Mouse (Mus musculus) liver, adult 2 months (tissue): ENCODE measurements around the gene Arhgef18. TPM values are rescaled to one million over a fixed set of nuclear protein-coding genes. Genes with fewer than 3 reads are reported as not detected.
A peak's percentile ranks its signal among the peaks of the same experiment; 100 is the strongest.

Experiments
- DNase-seq: peaks from one replicate; pipeline ENCODE4 v3.0.0-alpha.2; 2011; ENCODE audit warnings: low read depth, low spot score; ENCODE audit errors: extremely low read depth
- H3K27ac ChIP-seq: fragments of 200-500 bp; replicated peaks from 2 replicates; pipeline ENCODE4 v1.5.1; 2012; ENCODE audit warnings: low read depth, mild to moderate bottlenecking, control low read depth, inconsistent platforms, low read length; ENCODE audit not compliant: insufficient read depth
- H3K27me3 ChIP-seq: fragments of 200-500 bp; 2 replicates; pipeline ENCODE4 v1.6.1; 2012; ENCODE audit warnings: mild to moderate bottlenecking, moderate library complexity, low read length, inconsistent platforms; ENCODE audit not compliant: control insufficient read depth, insufficient read depth
- H3K36me3 ChIP-seq: fragments of 200-500 bp; 2 replicates; pipeline ENCODE4 v1.6.1; 2012; ENCODE audit warnings: low read length, inconsistent platforms; ENCODE audit not compliant: control insufficient read depth, insufficient read depth
- H3K4me1 ChIP-seq: fragments of 200-500 bp; 2 replicates; pipeline ENCODE4 v1.6.1; 2011; ENCODE audit warnings: low read length; ENCODE audit not compliant: control insufficient read depth, insufficient read depth
- H3K4me3 ChIP-seq: fragments of 200-500 bp; 2 replicates; pipeline ENCODE4 v1.5.1; 2011; ENCODE audit warnings: low read depth, mild to moderate bottlenecking, control low read depth, low read length, moderate library complexity; ENCODE audit not compliant: insufficient read depth
- H3K79me2 ChIP-seq: fragments of 200-500 bp; 2 replicates; pipeline ENCODE4 v1.6.1; 2012; ENCODE audit warnings: inconsistent platforms, mild to moderate bottlenecking, low read length, moderate library complexity; ENCODE audit not compliant: control insufficient read depth, insufficient read depth
- H3K9ac ChIP-seq: fragments of 200-500 bp; 2 replicates; pipeline ENCODE4 v1.6.1; 2012; ENCODE audit warnings: low read depth, mild to moderate bottlenecking, control low read depth, inconsistent platforms, low read length
- CTCF ChIP-seq: fragments of 200-500 bp; IDR thresholded peaks from 2 replicates; pipeline ENCODE4 v1.5.1; 2011; ENCODE audit warnings: low read depth, low read length, control low read depth
- POLR2A ChIP-seq: fragments of 200-500 bp; IDR thresholded peaks from 2 replicates; pipeline ENCODE4 v1.6.1; 2011; ENCODE audit warnings: low read length, control low read depth; ENCODE audit not compliant: insufficient read depth; ENCODE audit errors: extremely low read depth
- WGBS: fragments of 180-500 bp; shearing (Covaris S2); methylation state at CpG from one replicate; pipeline ENCODE4 v1.1.7; 2018; 5-methylcytosine and 5-hydroxymethylcytosine counted together
- polyA plus RNA-seq: library from polyadenylated mRNA; depleted of rRNA; stranded (reverse); fragments of >200 nt; gene quantifications from 2 replicates; pipeline ENCODE4 v1.2.3, GENCODE M21; 2012
- total RNA-seq: library from RNA; depleted of rRNA; stranded (reverse); fragments of >200 nt; gene quantifications from 2 replicates; pipeline ENCODE4 v1.2.3, GENCODE M21; 2014

The Arhgef18 gene
- total and polyA plus RNA-seq, 2 experiments: 9.7 to 15.6 TPM

DNA sequence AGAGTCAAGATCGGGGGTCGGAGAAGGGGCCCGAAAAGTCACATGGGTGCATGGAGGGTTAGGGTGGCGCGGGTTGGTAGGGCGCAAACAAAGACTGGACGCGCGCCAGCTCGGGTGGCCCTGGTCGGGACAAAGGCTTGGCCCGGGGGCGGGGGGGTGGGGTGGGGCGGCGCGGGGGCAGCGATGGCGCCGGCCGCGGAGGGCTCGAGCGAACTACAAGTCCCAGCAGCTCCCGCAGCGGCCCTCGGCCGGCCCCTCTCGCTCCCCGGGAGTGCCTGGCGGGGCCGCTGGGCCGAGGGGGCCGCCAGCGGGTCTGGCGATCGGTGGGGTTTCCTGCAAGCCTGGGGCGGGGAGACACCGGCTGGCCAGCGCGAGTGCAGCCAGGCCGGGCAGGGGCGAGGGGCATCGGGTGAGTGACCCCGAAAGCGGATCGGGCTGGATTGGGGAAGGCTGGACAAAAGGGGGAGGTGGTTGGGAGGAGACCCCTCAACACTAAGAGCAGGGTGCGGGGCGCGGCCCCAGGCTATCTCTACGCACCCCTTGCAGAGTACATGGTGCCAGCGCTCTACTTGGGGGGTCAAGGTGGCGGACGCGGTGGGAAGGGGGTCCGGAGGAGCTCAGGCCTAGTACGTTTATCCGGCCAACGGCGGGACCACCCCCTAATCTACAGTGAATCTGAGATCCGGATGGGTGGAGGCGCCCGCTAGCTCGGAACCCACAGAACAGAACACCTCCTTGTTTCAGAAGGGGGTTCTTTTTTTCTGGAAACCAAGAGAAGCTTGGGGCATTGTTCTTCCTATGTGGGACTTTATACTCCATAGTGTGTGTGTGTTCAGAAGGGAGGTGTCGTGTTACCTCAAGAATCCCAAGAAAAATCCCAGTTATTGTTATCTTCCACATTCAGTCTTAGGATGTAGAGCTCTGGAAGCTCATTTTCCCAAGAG, 100.4 kb downstream of the Arhgef18 start, which contains the start of gene Zfp358:
Zfp358 (plus strand) TSS at position 238 of the 944 bp plus-strand sequence.
- H3K27ac ChIP-seq: peak within 1 kb of the TSS; percentile 72
- no peak for TF ChIP-seq CTCF
- TF ChIP-seq POLR2A: peak; percentile 37; the same call in 1 of the 2 replicates
- H3K79me2 ChIP-seq: peaks cover 10% of the 10 kb centered on the region; the same call in 1 of the 2 replicates
- 1% methylated on average over 57 of the region's 64 CpGs for WGBS
- H3K27me3 ChIP-seq: no peaks in the 10 kb centered on the region
- DNase-seq: no peak
- no peaks in the 10 kb centered on the region for H3K36me3 ChIP-seq
- peak within 1 kb of the TSS; percentile 100 for H3K4me3 ChIP-seq
- H3K9ac ChIP-seq: peak within 1 kb of the TSS; percentile 100
- peaks cover 3% of the 10 kb centered on the region; the same call in 1 of the 2 replicates for H3K4me1 ChIP-seq

DNA sequence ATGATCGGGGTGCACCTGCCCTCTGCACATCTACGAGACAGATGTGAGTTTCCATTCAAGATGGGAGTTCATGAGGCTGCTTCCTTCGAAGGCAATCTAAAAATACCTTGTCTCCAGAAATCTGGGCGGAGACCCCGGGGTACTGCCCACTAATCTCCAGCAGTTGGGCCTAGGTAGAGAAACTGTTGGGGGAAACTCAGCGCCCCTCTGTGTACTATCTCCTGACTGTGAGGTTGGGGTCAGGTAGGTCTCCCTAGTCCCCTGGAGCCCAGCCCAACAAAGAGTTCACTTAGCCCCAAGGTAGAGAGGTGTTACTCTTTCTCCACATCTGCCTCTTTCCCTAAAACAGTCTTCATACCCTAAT, 101.0 kb downstream of the Arhgef18 start:
- WGBS: 37% methylated on average over 6 of the region's 6 CpGs
- no peak overlapping the region for H3K27ac ChIP-seq
- TF ChIP-seq POLR2A: no peak

DNA sequence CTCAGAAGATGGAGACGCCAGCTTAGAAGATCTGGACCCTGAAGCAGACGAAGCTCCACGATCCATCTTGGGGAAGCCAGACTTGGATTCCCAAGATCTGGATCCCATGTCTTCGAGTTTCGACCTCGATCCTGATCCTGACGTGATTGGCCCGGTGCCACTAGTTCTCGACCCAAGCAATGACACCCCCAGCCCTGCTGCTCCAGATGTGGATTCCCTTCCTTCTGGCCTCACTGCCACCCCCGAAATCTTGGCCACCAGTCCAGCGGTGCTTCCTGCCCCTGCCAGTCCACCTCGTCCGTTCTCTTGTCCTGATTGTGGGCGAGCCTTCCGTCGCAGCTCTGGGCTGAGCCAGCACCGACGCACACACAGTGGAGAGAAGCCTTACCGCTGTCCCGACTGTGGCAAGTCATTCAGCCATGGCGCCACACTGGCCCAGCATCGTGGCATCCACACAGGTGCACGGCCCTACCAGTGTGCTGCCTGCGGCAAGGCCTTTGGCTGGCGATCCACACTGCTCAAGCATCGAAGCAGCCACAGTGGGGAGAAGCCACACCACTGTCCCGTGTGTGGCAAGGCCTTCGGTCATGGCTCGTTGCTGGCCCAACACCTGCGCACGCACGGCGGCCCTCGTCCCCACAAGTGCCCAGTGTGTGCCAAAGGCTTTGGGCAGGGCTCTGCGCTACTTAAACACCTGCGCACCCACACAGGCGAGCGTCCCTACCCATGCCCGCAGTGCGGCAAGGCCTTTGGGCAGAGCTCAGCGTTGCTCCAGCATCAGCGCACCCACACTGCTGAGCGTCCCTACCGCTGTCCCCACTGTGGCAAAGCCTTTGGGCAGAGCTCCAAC, 103.0 kb downstream of the Arhgef18 start:
- Histone ChIP-seq H3K4me3 (no peak overlapping the region), H3K27me3 (no peaks in the 10 kb centered on the region), H3K79me2 (peaks cover 10% of the 10 kb centered on the region; the same call in 1 of the 2 replicates), H3K36me3 (no peaks in the 10 kb centered on the region), H3K27ac (no peak overlapping the region), H3K4me1 (peaks cover 6% of the 10 kb centered on the region), H3K9ac (no peak overlapping the region)
- TF ChIP-seq POLR2A: no peak
- TF ChIP-seq CTCF: no peak
- WGBS: 97% methylated on average over 44 of the region's 44 CpGs
- no peak for DNase-seq

More for the DNA sequence above, 101.0 kb downstream of the Arhgef18 start:
- DNase-seq: no peak
- Histone ChIP-seq H3K79me2 (peaks cover 10% of the 10 kb centered on the region; the same call in 1 of the 2 replicates), H3K4me1 (peaks cover 3% of the 10 kb centered on the region; the same call in 1 of the 2 replicates), H3K27me3 (no peaks in the 10 kb centered on the region), H3K9ac (peak overlapping the region; percentile 100; the same call in 1 of the 2 replicates), H3K4me3 (peak overlapping the region; percentile 100), H3K36me3 (no peaks in the 10 kb centered on the region)

DNA sequence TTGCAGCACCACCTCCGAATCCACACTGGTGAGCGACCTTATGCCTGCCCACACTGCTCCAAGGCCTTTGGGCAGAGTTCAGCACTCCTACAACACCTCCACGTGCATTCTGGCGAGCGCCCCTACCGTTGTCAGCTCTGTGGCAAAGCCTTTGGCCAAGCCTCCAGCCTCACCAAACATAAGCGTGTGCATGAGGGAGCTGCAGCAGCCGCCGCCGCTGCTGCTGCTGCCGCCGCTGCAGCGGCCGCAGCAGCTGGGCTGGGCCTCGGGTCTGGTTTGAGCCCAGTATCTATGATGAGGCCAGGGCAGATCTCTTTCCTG, 103.6 kb downstream of the Arhgef18 start:
- peaks cover 10% of the 10 kb centered on the region for H3K4me1 ChIP-seq

GRCm38 (mm10) chr8:3498583-3498982, 105.8 kb downstream of the Arhgef18 start:
- no peak overlapping the region for H3K27ac ChIP-seq
- DNase-seq: no peak
- H3K79me2 ChIP-seq: peaks cover 5% of the 10 kb centered on the region; the same call in 1 of the 2 replicates
- TF ChIP-seq CTCF: no peak
- TF ChIP-seq POLR2A: no peak
- no peak overlapping the region for H3K4me3 ChIP-seq
- H3K36me3 ChIP-seq: no peaks in the 10 kb centered on the region
- H3K9ac ChIP-seq: no peak overlapping the region
- WGBS: 92% methylated on average over 3 of the region's 3 CpGs
- no peaks in the 10 kb centered on the region for H3K27me3 ChIP-seq
- peaks cover 13% of the 10 kb centered on the region for H3K4me1 ChIP-seq

More for the DNA sequence above, 103.6 kb downstream of the Arhgef18 start:
- no peak for DNase-seq
- no peak overlapping the region for H3K9ac ChIP-seq
- H3K79me2 ChIP-seq: peaks cover 10% of the 10 kb centered on the region; the same call in 1 of the 2 replicates
- H3K36me3 ChIP-seq: no peaks in the 10 kb centered on the region
- no peak overlapping the region for H3K4me3 ChIP-seq
- 86% methylated on average over 15 of the region's 15 CpGs for WGBS
- H3K27ac ChIP-seq: no peak overlapping the region
- no peak for TF ChIP-seq POLR2A
- no peak for TF ChIP-seq CTCF
- no peaks in the 10 kb centered on the region for H3K27me3 ChIP-seq
